Mouse (Mus musculus): ENCODE data around the gene Adamts8. TPM values are rescaled to one million over a fixed set of nuclear protein-coding genes. Genes with fewer than 3 reads are reported as not detected.

The Adamts8 gene
- total RNA-seq, 2 experiments from 2014 or later: 4.4 to 6.8 TPM

GRCm38 (mm10) chr9:30920736-30921135 lies 21.6 kb upstream of the Adamts8 start:
- DNase-seq: peak; percentile 50 to 70
- intact Hi-C loops (cut with DNase I): loop anchor here (5.0 kb wide), 1 partner anchor 348 kb away; no protein-coding TSS in a partner anchor

- intact Hi-C loops (cut with DNase I): loop anchor here (5.0 kb wide), 1 partner anchor 349 kb away; no protein-coding TSS in a partner anchor
- DNase-seq: peak; percentile 23 to 29
Observed at GRCm38 (mm10) chr9:30921261-30922103, 20.9 kb upstream of the Adamts8 start.

GRCm38 (mm10) chr9:30922197-30922894 lies 20.0 kb upstream of the Adamts8 start, which contains the start of gene Adamts15:
Gene Adamts15 (minus strand): TSS chr9:30922452.
- peak; percentile 77 to 80 for DNase-seq
- intact Hi-C loops (cut with DNase I): loop anchor here (5.0 kb wide), 1 partner anchor 350 kb away; no protein-coding TSS in a partner anchor

GRCm38 (mm10) chr9:30928759-30929158 lies 13.6 kb upstream of the Adamts8 start:
- DNase-seq: no peak
- intact Hi-C loops (cut with DNase I): no loop called here

GRCm38 (mm10) chr9:30932346-30932745 lies 10.0 kb upstream of the Adamts8 start:
- DNase-seq: no peak
- intact Hi-C loops (cut with DNase I): no loop called here

- intact Hi-C loops (cut with DNase I): no loop called here
- no peak for DNase-seq
Observed at GRCm38 (mm10) chr9:30934827-30935226, 7.5 kb upstream of the Adamts8 start.

GRCm38 (mm10) chr9:30936674-30937438 lies 5.5 kb upstream of the Adamts8 start:
- peak; percentile 61 to 79 for DNase-seq
- intact Hi-C loops (cut with DNase I): loop anchor here (1.0 to 2.0 kb wide), 3 partner anchors 374 to 490 kb away; no protein-coding TSS in a partner anchor

GRCm38 (mm10) chr9:30940328-30940727 lies 2.0 kb upstream of the Adamts8 start:
- intact Hi-C loops (cut with DNase I): loop anchor here (2.0 kb wide), 1 partner anchor 502 kb away; no protein-coding TSS in a partner anchor
- peak; percentile 85 to 92 for DNase-seq

- DNase-seq: no peak
- intact Hi-C loops (cut with DNase I): no loop called here
Observed at GRCm38 (mm10) chr9:30943341-30943740, 979 bp downstream of the Adamts8 start.

GRCm38 (mm10) chr9:30944234-30944633 lies 1.9 kb downstream of the Adamts8 start:
- intact Hi-C loops (cut with DNase I): no loop called here
- no peak for DNase-seq

- intact Hi-C loops (cut with DNase I): no loop called here
- no peak for DNase-seq
Observed at GRCm38 (mm10) chr9:30945276-30945675, 2.9 kb downstream of the Adamts8 start.

- intact Hi-C loops (cut with DNase I): no loop called here
- no peak for DNase-seq
Observed at GRCm38 (mm10) chr9:30949422-30949821, 7.1 kb downstream of the Adamts8 start.

GRCm38 (mm10) chr9:30949971-30950370 lies 7.6 kb downstream of the Adamts8 start:
- intact Hi-C loops (cut with DNase I): no loop called here
- DNase-seq: no peak

GRCm38 (mm10) chr9:30950592-30950991 lies 8.2 kb downstream of the Adamts8 start:
- DNase-seq: peak in 1 of 2 experiments; percentile 50
- intact Hi-C loops (cut with DNase I): no loop called here

- intact Hi-C loops (cut with DNase I): no loop called here
- DNase-seq: peak in 1 of 2 experiments; percentile 43
Observed at GRCm38 (mm10) chr9:30951461-30951860, 9.1 kb downstream of the Adamts8 start.

- intact Hi-C loops (cut with DNase I): no loop called here
- DNase-seq: no peak
Observed at GRCm38 (mm10) chr9:30953287-30953686, 10.9 kb downstream of the Adamts8 start.

- DNase-seq: no peak
- intact Hi-C loops (cut with DNase I): no loop called here
Observed at GRCm38 (mm10) chr9:30955246-30955645, 12.9 kb downstream of the Adamts8 start.

- intact Hi-C loops (cut with DNase I): no loop called here
- DNase-seq: peak; percentile 41 to 51
Observed at GRCm38 (mm10) chr9:30963780-30964179, 21.4 kb downstream of the Adamts8 start.

GRCm38 (mm10) chr9:30964685-30965084 lies 22.3 kb downstream of the Adamts8 start:
- intact Hi-C loops (cut with DNase I): no loop called here
- peak; percentile 21 to 52 for DNase-seq

GRCm38 (mm10) chr9:30966881-30967280 lies 24.5 kb downstream of the Adamts8 start:
- DNase-seq: no peak
- intact Hi-C loops (cut with DNase I): no loop called here

Measured in heart, postnatal 14 days (tissue).